Mouse (Mus musculus) c-Kit-positive CD71-positive TER-119-positive erythroid progenitor cells, embryonic 14.5 days (primary cell): ENCODE results near the gene Dscaml1.
A peak's percentile ranks its signal among the peaks of the same experiment; 100 is the strongest.

ENCODE experiments used
- DNase-seq: peaks from one replicate; pipeline ENCODE4 v3.0.0-alpha.2; 2013; ENCODE audit warnings: low spot score

Gene Dscaml1

GRCm38 (mm10) chr9:45426456-45426855, at the start of gene Dscaml1:
Gene Dscaml1 (plus strand): TSS chr9:45426628.
- DNase-seq = no peak

- DNase-seq = no peak
Measured at GRCm38 (mm10) chr9:45376883-45377282, 49.5 kb upstream of the Dscaml1 start.

GRCm38 (mm10) chr9:45380411-45381251, 45.8 kb upstream of the Dscaml1 start:
- no peak for DNase-seq

GRCm38 (mm10) chr9:45382336-45382735, 44.1 kb upstream of the Dscaml1 start:
- no peak for DNase-seq

GRCm38 (mm10) chr9:45382834-45383233, 43.6 kb upstream of the Dscaml1 start:
- no peak for DNase-seq

GRCm38 (mm10) chr9:45383883-45384282, 42.5 kb upstream of the Dscaml1 start:
- no peak for DNase-seq

- no peak for DNase-seq
Measured at GRCm38 (mm10) chr9:45386698-45387097, 39.7 kb upstream of the Dscaml1 start.

GRCm38 (mm10) chr9:45388385-45388994, 37.9 kb upstream of the Dscaml1 start:
- DNase-seq = peak; percentile 31

- DNase-seq = no peak
Measured at GRCm38 (mm10) chr9:45389596-45389995, 36.8 kb upstream of the Dscaml1 start.

GRCm38 (mm10) chr9:45391299-45391698, 35.1 kb upstream of the Dscaml1 start:
- DNase-seq = no peak

GRCm38 (mm10) chr9:45395218-45395617, 31.2 kb upstream of the Dscaml1 start:
- DNase-seq = no peak

GRCm38 (mm10) chr9:45395796-45396195, 30.6 kb upstream of the Dscaml1 start:
- no peak for DNase-seq

GRCm38 (mm10) chr9:45398336-45398735, 28.1 kb upstream of the Dscaml1 start:
- no peak for DNase-seq

- DNase-seq = no peak
Measured at GRCm38 (mm10) chr9:45399434-45399833, 27.0 kb upstream of the Dscaml1 start, which contains the start of gene Fxyd2. Gene Fxyd2 (plus strand): TSS chr9:45399669.

- DNase-seq = no peak
Measured at GRCm38 (mm10) chr9:45401851-45402250, 24.6 kb upstream of the Dscaml1 start.

- no peak for DNase-seq
Measured at GRCm38 (mm10) chr9:45402957-45403356, 23.5 kb upstream of the Dscaml1 start.

- DNase-seq = no peak
Measured at GRCm38 (mm10) chr9:45405694-45406093, 20.7 kb upstream of the Dscaml1 start.

GRCm38 (mm10) chr9:45406808-45407207, 19.6 kb upstream of the Dscaml1 start:
- DNase-seq = no peak

GRCm38 (mm10) chr9:45407706-45408675, 18.4 kb upstream of the Dscaml1 start:
- no peak for DNase-seq

GRCm38 (mm10) chr9:45410193-45410592, 16.2 kb upstream of the Dscaml1 start:
- DNase-seq = no peak

- no peak for DNase-seq
Measured at GRCm38 (mm10) chr9:45410614-45411013, 15.8 kb upstream of the Dscaml1 start.

GRCm38 (mm10) chr9:45411111-45411510, 15.3 kb upstream of the Dscaml1 start:
- no peak for DNase-seq
